Mouse (Mus musculus): ENCODE measurements around the gene Upb1.
"Not testable (repeated sequence)": the region's sequence is repeated elsewhere in the genome, so short reads cannot be mapped to it uniquely, and the experiment has no call there.

The Upb1 gene

GRCm38 (mm10) chr10:75457852-75458251 is 56.9 kb downstream of the Upb1 start:
- no peak for DNase-seq

- no peak for DNase-seq
Observed at GRCm38 (mm10) chr10:75458329-75458728, 57.4 kb downstream of the Upb1 start.

- DNase-seq = no peak
Observed at GRCm38 (mm10) chr10:75462728-75463127, 61.8 kb downstream of the Upb1 start.

GRCm38 (mm10) chr10:75465781-75466550 is 65.1 kb downstream of the Upb1 start:
- no peak for DNase-seq

GRCm38 (mm10) chr10:75473411-75473810 is 72.5 kb downstream of the Upb1 start:
- no peak for DNase-seq

- DNase-seq = no peak
Observed at GRCm38 (mm10) chr10:75474571-75474970, 73.7 kb downstream of the Upb1 start.

GRCm38 (mm10) chr10:75475139-75475850 is 74.4 kb downstream of the Upb1 start:
- not testable (repeated sequence) for DNase-seq

- no peak for DNase-seq
Observed at GRCm38 (mm10) chr10:75477034-75477433, 76.1 kb downstream of the Upb1 start.

GRCm38 (mm10) chr10:75479955-75480354 is 79.0 kb downstream of the Upb1 start:
- DNase-seq = no peak

- no peak for DNase-seq
Observed at GRCm38 (mm10) chr10:75481703-75482102, 80.8 kb downstream of the Upb1 start.

GRCm38 (mm10) chr10:75482271-75482670 is 81.4 kb downstream of the Upb1 start:
- no peak for DNase-seq

GRCm38 (mm10) chr10:75482919-75483483 is 82.1 kb downstream of the Upb1 start:
- DNase-seq = no peak

- DNase-seq = no peak
Observed at GRCm38 (mm10) chr10:75484066-75484465, 83.2 kb downstream of the Upb1 start.

GRCm38 (mm10) chr10:75484767-75485166 is 83.9 kb downstream of the Upb1 start:
- DNase-seq = no peak

- peak; percentile 69 for DNase-seq
Observed at GRCm38 (mm10) chr10:75486086-75486979, 85.4 kb downstream of the Upb1 start.

GRCm38 (mm10) chr10:75487131-75487530 is 86.2 kb downstream of the Upb1 start:
- DNase-seq = no peak

GRCm38 (mm10) chr10:75489522-75489921 is 88.6 kb downstream of the Upb1 start:
- DNase-seq = no peak

GRCm38 (mm10) chr10:75490731-75491130 is 89.8 kb downstream of the Upb1 start:
- DNase-seq = no peak
